8 mouse cellular contexts compared by ENCODE assay signal in genomic region chr9:110249823-110250543, GRCm38 (mm10). TPM values are rescaled to one million over a fixed set of nuclear protein-coding genes. Genes with fewer than 3 reads are reported as not detected.
DNase-seq lines count a peak whose midpoint lies in the region; ATAC-seq lines count a peak whose summit lies in the region.

No protein-coding gene starts in this region.

- WGBS in forebrain, embryonic 16.5 days = 3% methylated on average over 11 of the region's 11 CpGs

- H3K4me3 ChIP-seq in forebrain, embryonic 16.5 days (replicated peaks; ENCODE audit: low read length) = 0 out of 2 replicates have a peak overlapping the region, but pooled peaks have one; percentile 1

- H3K27ac ChIP-seq in forebrain, embryonic 16.5 days (ENCODE audit: low read length) = peak overlapping the region; percentile 91

- intact Hi-C loops in left cerebral cortex, postnatal 14 days (cut with DNase I) = loop anchor here (5.0 kb wide), 2 partner anchors 37 to 43 kb away; no protein-coding TSS in a partner anchor

- no peaks in the 10 kb centered on the region for H3K36me3 ChIP-seq in forebrain, embryonic 16.5 days (ENCODE audit: control insufficient read depth, insufficient read depth)

- H3K4me2 ChIP-seq in forebrain, embryonic 16.5 days (ENCODE audit: low read length) = peak overlapping the region; percentile 32

- no peaks in the 10 kb centered on the region for H3K27me3 ChIP-seq in forebrain, embryonic 16.5 days (replicated peaks; ENCODE audit: control insufficient read depth, insufficient read depth, low read length)

- H3K4me1 ChIP-seq in forebrain, embryonic 16.5 days (replicated peaks; ENCODE audit: control insufficient read depth, insufficient read depth, low read length) = peaks cover 42% of the 10 kb centered on the region

- H3K9ac ChIP-seq in forebrain, embryonic 16.5 days (replicated peaks; ENCODE audit: low read depth, low read length) = peak overlapping the region; percentile 38

- ATAC-seq in forebrain, embryonic 16.5 days = peak; percentile 82
- no peak for ATAC-seq in megakaryocyte, adult 5-6 weeks (ENCODE audit: poor library complexity, severe bottlenecking)

- peak; percentile 23 for DNase-seq in adrenal gland, adult 2 months
- no peak for DNase-seq in adrenal gland, postnatal 4 days (ENCODE audit: low spot score in 2 of 2)
- peak; percentile 70 for DNase-seq in Muller cell, postnatal 12 days (ENCODE audit: inconsistent ontology term)
- peak; percentile 61 to 72 for DNase-seq in left cerebral cortex, postnatal 14 days (ENCODE audit: low spot score in 2 of 2)
- peak; percentile 64 for DNase-seq in retina, embryonic 14.5 days (ENCODE audit: low spot score)
- no peak for DNase-seq in kidney, postnatal 10 days

- no peaks in the 10 kb centered on the region for H3K9me3 ChIP-seq in forebrain, embryonic 16.5 days (ENCODE audit: control insufficient read depth, low read length)

RNA-seq across cellular contexts. Expression of gene Cspg5, which starts 6.4 kb away (rescaled TPM):
- 10 to 100 TPM; 18.0 to 19.6 TPM for total RNA-seq in adrenal gland, adult 2 months (2021)
- 10.8 and 13.9 TPM in 2 replicates for polyA plus RNA-seq in adrenal gland, adult 2 months (2012; rRNA removed)
- 10 to 100 TPM; 38.5 to 41.4 TPM for total RNA-seq in adrenal gland, postnatal 4 days (2021)
- 98.9 and 115 TPM in 2 replicates for polyA plus RNA-seq in forebrain, embryonic 16.5 days (2015; fragmentation: Nextera tagmentation; extraction: Ambion mirVana)
- 100 to 1,000 TPM; 423 to 475 TPM for total RNA-seq in left cerebral cortex, postnatal 14 days (2021)
- total RNA-seq in megakaryocyte, adult 5-6 weeks (2015) = 0.05 TPM in 1 of 2 replicates, not detected in the other
- total RNA-seq in megakaryocyte, adult 5-6 weeks (2017) = 0.08 and 0.33 TPM in 2 replicates

RNA-seq across cellular contexts. Expression of gene Elp6, which starts 55.0 kb away (rescaled TPM):
- total RNA-seq in adrenal gland, adult 2 months (2021) = 10 to 100 TPM in 1 of 2 experiments, 1 to 10 TPM in 1; 5.6 to 11.3 TPM
- polyA plus RNA-seq in adrenal gland, adult 2 months (2012; rRNA removed) = 9.9 and 10.3 TPM in 2 replicates
- total RNA-seq in adrenal gland, postnatal 4 days (2021) = 10 to 100 TPM; 11.1 to 12.5 TPM
- polyA plus RNA-seq in forebrain, embryonic 16.5 days (2015; fragmentation: Nextera tagmentation; extraction: Ambion mirVana) = 34.3 and 36.8 TPM in 2 replicates
- 10 to 100 TPM; 12.1 to 14.3 TPM for total RNA-seq in left cerebral cortex, postnatal 14 days (2021)
- total RNA-seq in megakaryocyte, adult 5-6 weeks (2015) = 4.8 and 5.1 TPM in 2 replicates
- 3.0 and 4.9 TPM in 2 replicates for total RNA-seq in megakaryocyte, adult 5-6 weeks (2017)

Comparison
In these comparisons a context has a peak if more than half of its experiments do, and no peak if none do; other contexts are left out.
1. DNase-seq: peak in adrenal gland, adult 2 months (single experiment), Muller cell, postnatal 12 days (single experiment), left cerebral cortex, postnatal 14 days (2 of 2) and retina, embryonic 14.5 days (single experiment); none in adrenal gland, postnatal 4 days (0 of 2) and kidney, postnatal 10 days (single experiment).
2. RNA of gene Cspg5, which starts 6.4 kb away (total RNA-seq): 423 to 475 TPM in left cerebral cortex, postnatal 14 days, 38.5 to 41.4 TPM in adrenal gland, postnatal 4 days and 18.0 to 19.6 TPM in adrenal gland, adult 2 months; 0.05 to 0.33 TPM in megakaryocyte, adult 5-6 weeks; every median in the first group is over 10 times any median in the second.